Mouse (Mus musculus) left cerebral cortex, adult 9 months (tissue): ENCODE measurements at regions not wholly inside any gene's neighbourhood (a gene's known extent, or its start where the extent isn't known, plus 50 kb on each side); places are given as distances from the start of the nearest gene placed in this dataset.

Source experiments
- DNase-seq, 2 experiments: peaks; one replicate each; pipeline ENCODE4 v3.0.0; 2022; ENCODE audit warnings: low spot score in 2 of 2

DNA sequence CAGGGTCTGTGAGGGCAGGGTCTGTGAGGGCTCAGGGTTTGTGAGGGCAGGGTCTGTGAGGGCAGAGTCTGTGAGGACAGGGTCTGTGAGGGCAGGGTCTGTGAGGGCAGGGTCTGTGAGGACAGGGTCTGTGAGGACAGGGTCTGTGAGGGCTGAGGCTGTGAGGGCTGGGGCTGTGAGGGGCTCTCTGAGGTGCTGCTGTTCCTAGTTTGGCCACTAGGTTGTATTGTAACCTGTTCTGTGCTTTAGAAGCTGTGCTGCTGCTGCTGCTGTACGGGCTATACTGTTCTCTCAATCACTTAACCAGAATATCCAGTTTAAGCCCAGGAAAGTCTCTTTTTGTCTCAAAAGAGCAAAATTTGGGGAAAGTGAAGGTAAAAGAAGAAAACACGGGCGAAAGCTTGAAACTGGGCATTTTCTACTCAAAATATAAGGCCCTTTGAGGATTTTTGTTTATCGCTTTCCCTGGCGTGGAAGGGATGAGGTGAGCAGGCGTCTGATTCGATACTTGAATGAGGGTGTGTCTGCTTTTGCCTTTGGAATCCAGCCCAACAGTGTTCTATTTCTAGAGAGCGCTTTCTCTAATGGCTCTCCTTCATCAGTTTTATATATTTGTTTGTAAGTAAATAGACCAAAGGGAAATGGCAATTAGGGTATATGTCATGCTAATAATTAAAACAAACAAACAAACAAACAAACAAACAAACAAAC is 363.8 kb upstream of the Nr5a2 start:
- no peak for DNase-seq

GRCm38 (mm10) chr1:137323035-137323680 is 362.9 kb upstream of the Nr5a2 start:
- no peak for DNase-seq

- DNase-seq, result no peak
Observed at GRCm38 (mm10) chr1:137302757-137303422, 342.6 kb upstream of the Nr5a2 start.

GRCm38 (mm10) chr1:137297780-137298569 is 337.7 kb upstream of the Nr5a2 start:
- peak in 1 of 2 experiments; percentile 10 for DNase-seq

- DNase-seq, result no peak
Observed at GRCm38 (mm10) chr1:137289456-137289855, 329.2 kb upstream of the Nr5a2 start.

GRCm38 (mm10) chr1:137283291-137283690 is 323.0 kb upstream of the Nr5a2 start:
- no peak for DNase-seq

- no peak for DNase-seq
Observed at GRCm38 (mm10) chr1:137282457-137282856, 322.2 kb upstream of the Nr5a2 start.

- DNase-seq, result no peak
Observed at GRCm38 (mm10) chr1:137280391-137281386, 320.4 kb upstream of the Nr5a2 start.

DNA sequence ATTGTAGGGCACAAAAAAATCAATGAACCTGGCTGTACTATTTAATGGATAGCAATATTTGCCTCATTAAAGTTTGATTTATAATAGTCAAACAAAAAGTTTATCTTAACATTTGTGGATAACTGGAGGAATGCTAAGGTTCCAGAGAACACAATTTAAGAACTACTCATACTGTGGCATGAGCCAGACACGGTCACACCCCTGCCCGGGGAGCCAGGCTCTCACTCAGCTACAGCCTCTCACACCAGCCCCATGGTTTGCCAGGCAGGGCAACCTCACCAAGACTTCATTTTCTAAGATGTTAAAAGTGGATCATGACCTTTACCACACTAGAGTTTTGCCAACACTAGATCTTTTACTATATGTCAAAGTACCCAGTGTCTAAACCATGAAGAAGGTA is 319.7 kb upstream of the Nr5a2 start:
- DNase-seq, result no peak

DNA sequence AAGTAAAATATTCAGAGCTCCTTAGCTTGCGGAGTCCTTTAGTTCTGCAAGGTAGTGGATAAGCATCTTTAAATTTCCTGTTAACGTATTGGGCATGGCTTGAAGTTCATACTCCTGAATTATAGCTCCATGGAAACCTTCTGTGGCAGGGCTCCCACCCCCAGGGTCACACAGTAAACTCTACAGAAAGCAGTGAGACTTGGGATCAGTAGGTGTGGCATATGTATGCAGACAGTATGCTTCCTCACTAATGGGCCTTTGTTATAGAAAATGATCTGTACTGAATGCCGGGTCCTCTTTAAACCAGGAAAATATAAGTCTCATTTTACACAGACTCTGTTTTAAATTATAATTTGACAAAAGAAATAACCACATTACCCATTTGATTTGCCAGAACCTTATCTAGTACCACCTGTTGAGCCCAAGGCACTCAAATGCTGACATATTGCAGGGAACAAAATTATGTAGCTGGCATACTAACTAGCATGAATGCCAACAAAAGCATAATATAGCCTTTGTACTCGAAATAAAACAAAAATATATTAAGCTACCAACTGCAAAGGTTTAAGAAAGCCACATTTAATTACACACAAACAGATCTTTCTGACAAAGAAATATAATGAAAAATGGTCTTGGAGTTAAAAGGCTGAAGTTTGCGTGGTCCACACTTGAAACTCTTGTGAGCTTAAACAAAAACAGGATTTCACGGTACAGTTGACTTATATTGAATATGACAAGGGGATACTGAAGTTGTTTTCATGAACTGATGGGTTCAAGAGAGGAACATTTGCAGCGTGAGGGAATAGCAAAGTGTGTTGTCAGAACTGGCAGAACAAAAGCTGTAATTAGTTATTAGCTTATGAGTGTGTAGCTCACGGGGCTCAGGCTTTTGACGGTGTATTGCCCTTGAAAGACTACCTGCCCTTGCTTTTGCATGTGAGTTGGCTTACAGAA is 310.7 kb upstream of the Nr5a2 start:
- DNase-seq, result no peak

- DNase-seq, result no peak
Observed at GRCm38 (mm10) chr1:137262806-137263370, 302.6 kb upstream of the Nr5a2 start.

- no peak for DNase-seq
Observed at GRCm38 (mm10) chr1:137262121-137262525, 301.9 kb upstream of the Nr5a2 start.

GRCm38 (mm10) chr1:137256294-137256693 is 296.0 kb upstream of the Nr5a2 start:
- no peak for DNase-seq

GRCm38 (mm10) chr1:137255041-137255440 is 294.8 kb upstream of the Nr5a2 start:
- no peak for DNase-seq

DNA sequence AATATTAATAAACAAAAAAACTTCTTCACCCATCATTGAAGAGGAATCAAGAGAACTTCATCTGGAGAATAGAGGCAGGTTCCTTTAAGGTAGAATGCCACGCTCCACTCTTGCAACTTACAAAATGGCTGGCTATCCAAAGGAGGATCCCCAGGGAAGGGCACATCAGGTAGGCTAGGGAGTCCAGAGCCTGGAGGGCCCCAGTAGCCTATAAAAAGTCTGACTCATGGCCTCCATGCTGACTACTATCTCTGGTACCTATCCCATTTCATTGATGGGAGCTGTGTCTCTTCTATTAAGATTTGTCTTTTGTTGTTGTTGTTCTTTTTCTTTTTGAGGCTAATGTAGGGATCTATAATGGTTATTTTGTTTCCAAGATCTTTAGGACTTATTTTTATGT is 294.4 kb upstream of the Nr5a2 start:
- no peak for DNase-seq

DNA sequence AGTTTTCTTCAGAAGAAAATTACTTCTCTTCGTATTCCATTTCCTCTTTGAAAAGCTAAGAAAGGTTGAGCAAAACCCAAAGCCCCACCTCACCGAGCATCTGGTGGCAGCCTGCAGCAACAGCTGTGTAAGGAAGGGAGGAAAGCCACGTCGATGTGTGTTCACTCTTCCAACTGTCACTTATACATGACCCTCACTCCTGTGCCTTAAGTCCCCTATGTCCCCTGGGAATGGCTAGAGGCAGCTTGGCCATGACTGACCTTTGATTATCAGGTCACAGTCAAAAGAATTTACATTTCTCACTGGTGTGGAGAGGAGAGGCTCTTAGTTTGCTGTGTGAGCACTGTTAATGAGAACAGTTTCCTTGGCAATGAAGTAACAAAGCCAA is 266.8 kb upstream of the Nr5a2 start:
- DNase-seq, result no peak

DNA sequence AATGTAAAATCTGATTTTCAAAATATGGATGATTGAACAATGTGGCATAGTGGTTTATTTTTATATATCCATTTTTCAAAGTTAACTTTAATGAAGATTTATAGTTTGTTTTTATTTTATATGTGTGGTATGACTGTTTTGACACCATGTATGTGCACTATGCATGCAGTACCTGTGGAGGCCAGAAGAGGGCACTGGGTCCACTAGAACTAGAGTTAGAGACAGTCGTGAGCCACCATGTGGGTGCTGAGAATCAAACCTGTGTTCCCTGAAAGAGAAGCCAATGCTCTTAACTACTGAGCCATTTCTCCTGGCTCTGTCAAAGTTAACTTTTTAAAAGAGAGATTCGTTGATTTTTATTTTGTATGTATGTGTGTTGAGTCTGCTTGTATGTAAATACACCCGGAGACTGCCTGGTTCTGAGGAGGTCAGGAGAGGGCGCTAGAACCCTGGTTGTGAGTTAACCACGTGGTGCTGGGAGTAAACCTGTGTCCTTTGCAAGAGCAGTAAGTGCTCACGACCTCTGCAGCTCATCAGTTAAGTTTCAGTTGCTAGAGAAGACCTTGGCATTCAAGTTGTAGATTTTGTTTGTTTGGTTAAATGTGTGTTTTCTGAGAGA is 266.3 kb upstream of the Nr5a2 start:
- DNase-seq, result no peak

DNA sequence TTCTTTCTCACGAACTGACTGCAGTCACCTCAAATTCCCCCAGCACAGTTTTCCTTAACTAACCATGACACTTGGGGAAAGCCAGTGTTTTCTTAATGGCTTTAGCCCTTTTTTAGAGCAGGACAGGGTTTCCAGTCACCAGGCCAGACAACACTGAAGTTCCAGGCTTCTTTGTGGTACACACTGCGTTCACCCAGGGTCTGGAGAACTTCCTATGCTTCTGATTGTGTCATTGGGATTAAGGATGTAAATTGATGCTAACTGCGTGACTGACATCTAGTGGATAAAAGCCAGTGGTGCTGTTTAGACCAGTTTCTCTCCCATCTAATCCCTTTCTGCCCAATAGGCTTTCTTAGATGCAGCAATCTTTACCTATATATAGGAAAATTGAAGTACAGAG is 265.2 kb upstream of the Nr5a2 start:
- peak; percentile 4 to 55 for DNase-seq

DNA sequence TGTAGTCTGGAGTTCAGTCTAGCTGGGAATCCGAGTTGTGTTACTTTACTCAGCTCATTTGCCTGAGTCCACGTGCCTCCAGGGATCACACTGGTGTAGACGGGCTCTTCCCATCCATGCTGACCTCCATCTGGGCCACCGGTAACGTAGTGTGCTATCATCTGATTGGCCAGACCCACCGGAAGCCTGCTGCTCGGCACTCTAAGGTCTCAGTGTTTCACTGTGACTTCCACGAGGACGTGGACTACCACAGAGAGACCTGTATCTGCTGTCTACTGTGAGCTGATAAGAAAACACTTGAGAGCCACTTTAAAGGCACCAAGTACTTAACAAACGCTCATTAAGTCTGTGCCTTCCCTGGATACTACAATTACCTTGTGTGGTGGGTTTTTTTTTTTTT is 262.8 kb upstream of the Nr5a2 start:
- no peak for DNase-seq
